Mouse (Mus musculus) bone marrow, adult 2 months (tissue): ENCODE measurements around the gene Anp32a. TPM values are rescaled to one million over a fixed set of nuclear protein-coding genes. Genes with fewer than 3 reads are reported as not detected.

ENCODE experiments used
- H3K27ac ChIP-seq: fragments of 200-500 bp; 2 replicates; pipeline ENCODE4 v1.5.1; 2012; ENCODE audit warnings: low read depth, mild to moderate bottlenecking, control low read depth, inconsistent platforms, low read length; ENCODE audit not compliant: control insufficient read depth, poor library complexity, insufficient read depth
- H3K4me1 ChIP-seq: fragments of 200-500 bp; 2 replicates; pipeline ENCODE4 v1.6.1; 2011; ENCODE audit warnings: low read length; ENCODE audit not compliant: control insufficient read depth, insufficient read depth
- H3K4me3 ChIP-seq: fragments of 200-500 bp; replicated peaks from 2 replicates; pipeline ENCODE3; 2011; ENCODE audit warnings: mild to moderate bottlenecking, low read depth, low read length, control low read depth; ENCODE audit not compliant: control insufficient read depth
- CTCF ChIP-seq: fragments of 200-500 bp; IDR thresholded peaks from 2 replicates; pipeline ENCODE4 v1.5.1; 2011; ENCODE audit warnings: low read length, control low read depth; ENCODE audit not compliant: control insufficient read depth, insufficient read depth
- POLR2A ChIP-seq: fragments of 200-500 bp; IDR thresholded peaks from 2 replicates; pipeline ENCODE4 v1.6.1; 2011; ENCODE audit warnings: low read depth, mild to moderate bottlenecking, control low read depth, low read length, borderline replicate concordance; ENCODE audit not compliant: control insufficient read depth
- WGBS: fragments of 180-500 bp; shearing (Covaris S2); methylation state at CpG from one replicate; pipeline ENCODE4 v1.1.7; 2018; 5-methylcytosine and 5-hydroxymethylcytosine counted together
- polyA plus RNA-seq: library from polyadenylated mRNA; stranded (reverse); fragments of >200 nt; gene quantifications from 2 replicates; pipeline ENCODE4 v1.2.4, GENCODE M21; 2011; ENCODE audit warnings: low replicate concordance; ENCODE audit not compliant: missing spikeins, insufficient read depth, insufficient read length

Anp32a gene
- polyA plus RNA-seq, result 781 and 1,032 TPM in 2 replicates

DNA sequence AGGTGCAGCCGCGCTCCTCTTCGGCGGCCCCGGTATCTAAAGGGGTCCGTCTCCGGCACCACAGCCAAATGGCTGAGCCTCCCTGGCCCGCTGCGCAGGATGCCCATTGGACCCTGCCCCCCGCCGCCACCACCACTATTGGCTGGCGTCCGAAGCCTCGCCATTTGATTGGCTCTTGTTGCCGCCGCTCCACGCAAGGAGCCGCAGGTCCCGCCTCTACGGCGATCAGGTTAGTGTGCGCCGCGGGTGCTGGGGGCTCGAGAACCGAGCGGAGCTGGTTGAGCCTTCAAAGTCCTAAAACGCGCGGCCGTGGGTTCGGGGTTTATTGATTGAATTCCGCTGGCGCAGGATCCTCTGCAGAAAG, at the start of gene Anp32a:
Gene Anp32a (plus strand): TSS at position 171 of the 364 bp plus-strand sequence.
- H3K4me3 ChIP-seq, result peak within 1 kb of the TSS; percentile 98
- no peaks in the 10 kb centered on the region; the same call in 1 of the 2 replicates for H3K4me1 ChIP-seq
- H3K27ac ChIP-seq, result peak within 1 kb of the TSS; percentile 94
- TF ChIP-seq CTCF, result no peak
- peak; percentile 75; the same call in 1 of the 2 replicates for TF ChIP-seq POLR2A
- under 1% methylated on average over 34 of the region's 34 CpGs for WGBS

DNA sequence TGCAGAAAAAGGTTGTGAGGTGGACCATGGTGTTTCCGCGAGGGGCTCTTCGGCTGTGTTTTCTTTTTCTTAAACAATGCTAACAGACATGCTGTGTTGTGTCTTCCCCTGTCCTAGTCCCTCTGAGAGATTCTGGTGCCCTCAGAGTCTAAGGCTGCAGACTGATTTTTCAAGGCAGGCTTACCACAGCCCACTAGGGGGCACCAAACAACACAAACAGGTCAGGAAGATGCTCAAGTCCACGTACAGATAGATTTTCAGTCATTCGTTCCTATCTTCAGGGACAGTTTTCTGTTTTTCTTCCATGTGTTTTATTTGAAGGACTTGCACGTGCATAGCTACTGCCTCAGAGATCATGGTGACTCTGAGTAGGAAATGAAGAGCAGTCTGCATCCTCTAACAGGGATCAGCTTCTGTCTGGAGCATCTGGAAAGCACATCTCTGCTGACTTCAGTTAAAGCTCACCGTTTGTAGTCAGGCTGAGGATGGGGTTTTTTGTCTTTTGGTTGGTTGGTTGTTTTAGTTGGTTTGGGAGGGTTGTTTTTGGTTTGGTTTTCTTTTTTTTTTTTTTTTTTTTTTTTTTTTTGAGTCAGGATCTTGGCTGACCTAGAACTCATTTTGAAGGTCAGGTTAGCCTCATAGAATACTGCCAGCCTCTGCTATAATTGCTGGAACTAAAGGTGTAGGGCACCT, 45.9 kb upstream of the Anp32a start:
- TF ChIP-seq POLR2A, result no peak
- TF ChIP-seq CTCF, result peak; percentile 73

DNA sequence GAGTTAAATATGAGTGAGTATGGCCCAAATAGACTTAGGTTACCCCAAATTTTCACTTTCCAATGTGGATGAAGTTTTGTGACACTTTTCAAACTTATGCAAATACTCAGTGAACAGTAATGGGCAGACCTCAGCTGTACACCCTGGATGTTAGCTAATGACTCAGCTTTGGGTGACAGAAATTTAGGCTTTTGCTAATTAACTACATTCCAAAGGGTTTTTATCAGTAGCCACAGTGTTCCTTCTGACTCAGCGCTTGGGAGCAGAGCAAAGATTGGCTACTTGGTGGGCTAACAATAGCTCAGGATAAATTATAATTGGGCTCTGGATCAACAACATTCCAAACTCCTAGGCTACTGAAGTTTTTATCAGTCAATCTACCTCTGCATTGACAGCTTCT, 44.2 kb upstream of the Anp32a start:
- 82% methylated on average over 1 of the region's 1 CpGs for WGBS
- Histone ChIP-seq H3K27ac (no peak overlapping the region), H3K4me1 (no peaks in the 10 kb centered on the region), H3K4me3 (no peak overlapping the region)
- TF ChIP-seq CTCF (no peak), POLR2A (no peak)

More for the DNA sequence above, 45.9 kb upstream of the Anp32a start:
- Histone ChIP-seq H3K27ac (no peak overlapping the region), H3K4me1 (no peaks in the 10 kb centered on the region), H3K4me3 (no peak overlapping the region)
- 23% methylated on average over 7 of the region's 7 CpGs for WGBS

DNA sequence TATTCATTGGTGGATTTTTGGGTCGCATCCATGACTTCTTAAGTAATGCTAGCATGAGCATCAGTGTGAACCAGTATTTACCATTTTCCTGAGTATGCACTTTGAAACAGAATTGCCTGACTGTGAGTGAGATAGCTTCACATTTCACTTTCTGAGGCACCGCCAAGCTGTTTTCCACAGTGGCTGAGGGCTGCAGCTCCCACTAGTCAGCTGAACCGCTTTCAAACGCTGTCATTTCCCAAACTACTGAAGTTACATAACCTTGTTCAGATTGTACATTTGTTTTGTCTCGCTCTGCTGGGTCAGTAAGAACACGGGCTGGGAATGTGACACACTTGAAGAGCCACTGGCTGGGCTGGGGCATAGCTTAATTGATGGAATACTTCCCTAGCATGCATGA, 25.5 kb upstream of the Anp32a start:
- no peak overlapping the region for H3K4me3 ChIP-seq
- no peak overlapping the region for H3K27ac ChIP-seq
- 77% methylated on average over 6 of the region's 6 CpGs for WGBS
- H3K4me1 ChIP-seq, result no peaks in the 10 kb centered on the region
- TF ChIP-seq POLR2A (no peak), CTCF (no peak)

DNA sequence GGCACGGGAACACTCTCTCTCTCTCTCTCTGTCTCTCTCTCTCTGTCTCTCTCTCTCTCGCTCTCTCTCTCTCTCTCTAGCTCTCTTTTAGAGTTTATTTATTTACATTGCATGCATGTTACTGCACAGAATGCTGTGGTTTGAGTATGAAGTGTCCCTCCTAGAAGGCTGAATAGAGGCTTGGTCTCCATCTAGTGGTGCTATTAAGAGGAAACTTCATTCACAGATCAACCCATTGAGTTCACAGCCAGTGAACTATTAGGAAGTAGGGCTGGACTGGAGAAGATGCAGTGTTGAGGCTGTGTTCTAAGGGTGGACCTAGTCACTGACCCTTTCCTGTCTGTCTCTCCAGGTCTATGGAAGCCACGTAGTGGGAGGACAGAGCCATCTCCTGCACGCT, 22.4 kb upstream of the Anp32a start:
- no peak overlapping the region for H3K4me3 ChIP-seq
- 70% methylated on average over 4 of the region's 4 CpGs for WGBS
- no peaks in the 10 kb centered on the region for H3K4me1 ChIP-seq
- H3K27ac ChIP-seq, result no peak overlapping the region
- TF ChIP-seq POLR2A (no peak), CTCF (no peak)

DNA sequence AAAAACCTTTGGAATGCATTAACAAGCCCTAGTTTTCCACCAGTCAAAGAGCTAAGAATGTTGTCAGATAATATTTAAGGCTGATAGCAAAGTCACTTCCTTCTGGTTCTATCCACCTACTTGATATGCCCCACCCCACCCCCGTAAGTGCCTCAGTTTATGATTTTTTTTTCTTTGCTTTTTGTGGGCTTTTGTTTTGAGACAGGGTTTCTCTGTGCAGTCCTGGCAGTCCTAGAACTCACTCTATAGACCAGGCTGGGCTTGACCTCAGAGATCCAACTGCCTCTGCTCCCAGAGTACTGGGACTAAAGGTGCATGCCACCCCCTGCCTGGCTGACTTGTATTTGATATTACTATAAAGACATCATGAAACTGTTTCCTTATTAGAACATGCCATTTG, 17.3 kb upstream of the Anp32a start:
- Histone ChIP-seq H3K4me1 (no peaks in the 10 kb centered on the region), H3K27ac (no peak overlapping the region), H3K4me3 (no peak overlapping the region)
- TF ChIP-seq CTCF, result no peak
- TF ChIP-seq POLR2A, result no peak
- 46% methylated on average over 1 of the region's 1 CpGs for WGBS

DNA sequence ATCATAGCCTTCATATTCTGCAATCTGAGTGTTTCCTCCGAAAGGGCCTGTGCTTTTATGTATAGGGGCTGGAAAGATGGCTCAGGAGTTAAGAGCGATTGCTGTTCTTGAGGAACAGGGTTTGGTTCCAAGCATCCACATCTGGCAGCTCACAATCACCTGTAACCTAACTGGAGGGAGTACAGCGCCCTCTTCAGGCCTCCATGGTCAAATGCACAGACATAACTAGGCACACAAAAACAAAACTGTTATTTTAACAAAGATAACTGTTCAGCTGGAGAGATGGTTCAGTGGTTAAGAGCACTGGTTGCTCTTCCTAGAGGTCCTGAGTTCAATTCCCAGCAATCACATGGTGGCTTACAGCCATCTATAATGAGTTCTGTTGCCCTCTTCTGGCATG, 15.1 kb upstream of the Anp32a start:
- 79% methylated on average over 3 of the region's 3 CpGs for WGBS

DNA sequence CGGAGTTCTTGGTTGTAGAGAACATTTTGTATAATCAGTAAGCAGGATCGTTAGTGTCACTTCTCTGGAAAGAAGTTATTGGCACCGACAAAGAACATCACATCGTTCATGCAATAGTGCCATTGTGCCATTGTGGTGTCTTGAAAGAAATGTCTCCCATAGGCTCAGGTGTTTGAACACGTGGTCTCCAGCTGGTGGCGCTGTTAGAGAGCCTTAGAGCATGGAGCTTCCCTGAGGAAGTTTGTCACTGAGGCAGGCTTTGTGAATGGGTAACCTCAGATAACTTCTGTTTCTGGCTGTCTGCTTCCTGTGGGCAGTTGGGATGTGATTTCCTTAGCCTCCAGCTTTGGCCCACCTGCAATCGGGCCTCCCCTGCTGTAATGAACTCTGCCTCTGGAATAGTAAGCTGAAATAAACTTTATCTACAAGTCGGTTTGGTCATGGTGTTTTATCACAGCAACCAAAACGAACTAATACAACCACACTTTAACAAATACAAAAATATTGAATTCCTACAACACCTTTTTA, 6.7 kb upstream of the Anp32a start:
- TF ChIP-seq POLR2A (no peak), CTCF (peak; percentile 48)
- WGBS, result 91% methylated on average over 9 of the region's 9 CpGs
- Histone ChIP-seq H3K27ac (no peak overlapping the region), H3K4me1 (no peaks in the 10 kb centered on the region), H3K4me3 (no peak overlapping the region)

More for the DNA sequence above, 15.1 kb upstream of the Anp32a start:
- TF ChIP-seq POLR2A (no peak), CTCF (peak; percentile 15; the same call in 1 of the 2 replicates)
- Histone ChIP-seq H3K4me3 (no peak overlapping the region), H3K4me1 (no peaks in the 10 kb centered on the region; the same call in 1 of the 2 replicates), H3K27ac (no peak overlapping the region)
